Mouse (Mus musculus) midbrain, postnatal 0 days (tissue): ENCODE data around the gene Proser1. TPM values are rescaled to one million over a fixed set of nuclear protein-coding genes. Genes with fewer than 3 reads are reported as not detected.

Experiments
- ATAC-seq: fragments of 200-750 bp; cut with Nextera tagmentation; 2 replicates; pipeline ENCODE4 v1.8.0; 2017; ENCODE audit warnings: moderate number of reproducible peaks, mild to moderate bottlenecking, moderate TSS enrichment, moderate library complexity; ENCODE audit not compliant: low FRiP score
- DNase-seq: peaks from one replicate; pipeline ENCODE4 v3.0.0-alpha.2; 2015; ENCODE audit warnings: low spot score
- H3K27ac ChIP-seq: fragments of 300-500 bp; sonication (generic); 2 replicates; pipeline ENCODE4 v1.5.1; 2014; ENCODE audit warnings: low read depth, mild to moderate bottlenecking, low read length, mixed read lengths
- H3K27me3 ChIP-seq: fragments of 300-500 bp; sonication (generic); 2 replicates; pipeline ENCODE4 v1.6.1; 2014; ENCODE audit warnings: low read length, control low read depth, mixed read lengths; ENCODE audit not compliant: insufficient read depth
- H3K36me3 ChIP-seq: fragments of 300-500 bp; sonication (generic); 2 replicates; pipeline ENCODE4 v1.6.1; 2014; ENCODE audit warnings: low read length, control low read depth, mixed read lengths; ENCODE audit not compliant: insufficient read depth
- H3K4me1 ChIP-seq: fragments of 300-500 bp; sonication (generic); 2 replicates; pipeline ENCODE4 v1.6.1; 2014; ENCODE audit warnings: mild to moderate bottlenecking, control low read depth, antibody characterized with exemption, low read length, mixed read lengths; ENCODE audit not compliant: insufficient read depth
- H3K4me2 ChIP-seq: fragments of 300-500 bp; sonication (generic); 2 replicates; pipeline ENCODE4 v1.6.1; 2014; ENCODE audit warnings: low read depth, mild to moderate bottlenecking, low read length, mixed read lengths; ENCODE audit not compliant: poor library complexity, severe bottlenecking
- H3K4me3 ChIP-seq: fragments of 300-500 bp; sonication (generic); 2 replicates; pipeline ENCODE4 v1.5.1; 2014; ENCODE audit warnings: low read depth, mild to moderate bottlenecking, low read length, moderate library complexity
- H3K9ac ChIP-seq: fragments of 300-500 bp; sonication (generic); replicated peaks from 2 replicates; pipeline ENCODE4 v1.6.1; 2014; ENCODE audit warnings: mild to moderate bottlenecking, low read length, moderate library complexity, mixed read lengths; ENCODE audit not compliant: poor library complexity, severe bottlenecking
- H3K9me3 ChIP-seq: fragments of 300-500 bp; sonication (generic); 2 replicates; pipeline ENCODE4 v1.6.1; 2016; ENCODE audit warnings: low read length, control low read depth
- CTCF ChIP-seq: IDR thresholded peaks from 2 replicates; pipeline ENCODE4 v1.5.1; 2016; ENCODE audit warnings: antibody characterized with exemption, mild to moderate bottlenecking
- WGBS: fragments of 180-500 bp; shearing (Covaris S2); extraction: QIAGEN DNeasy Blood & Tissue Kit; methylation state at CpG from one replicate; pipeline ENCODE4 v1.1.7; 2014; 5-methylcytosine and 5-hydroxymethylcytosine counted together
- polyA plus RNA-seq: library from polyadenylated mRNA; unstranded; fragments of >200 nt; fragmentation: Nextera tagmentation; extraction: Ambion mirVana; gene quantifications from 2 replicates; pipeline ENCODE4 v1.2.1, GENCODE M21; 2015
- total RNA-seq: library from RNA; depleted of rRNA; stranded (reverse); fragments of >200 nt; gene quantifications from 2 replicates; pipeline ENCODE4 v1.2.3, GENCODE M21; 2014; rRNA removed

The Proser1 gene
- total and polyA plus RNA-seq, 2 experiments from 2014 or later: 4.9 to 15.1 TPM

DNA sequence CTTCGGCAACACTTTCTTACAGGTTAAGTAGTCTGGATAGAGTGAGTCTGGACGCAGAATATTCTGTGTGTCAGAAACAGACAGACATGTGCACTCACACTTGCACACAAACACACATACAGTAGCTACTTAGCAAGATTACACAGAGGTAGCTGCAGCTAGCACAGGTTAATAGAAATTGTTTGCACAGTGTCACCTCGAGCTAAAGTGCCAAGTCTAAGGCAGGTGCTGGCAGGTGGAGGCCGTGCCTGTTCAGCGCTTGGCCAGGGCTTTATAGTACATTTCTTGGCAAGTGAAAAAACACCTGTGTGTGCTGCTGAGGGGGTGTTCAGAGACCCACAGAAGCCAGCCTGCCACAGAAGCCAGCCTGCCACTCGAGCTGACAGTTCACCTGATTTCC is 66.8 kb downstream of the Proser1 start:
- no peak for TF ChIP-seq CTCF
- no peak overlapping the region for H3K4me3 ChIP-seq
- no peak overlapping the region for H3K27ac ChIP-seq
- no peak overlapping the region for H3K9ac ChIP-seq
- no peaks in the 10 kb centered on the region for H3K36me3 ChIP-seq
- DNase-seq (no peak), ATAC-seq (no peak)
- no peaks in the 10 kb centered on the region for H3K27me3 ChIP-seq
- no peaks in the 10 kb centered on the region for H3K4me1 ChIP-seq
- H3K9me3 ChIP-seq: no peaks in the 10 kb centered on the region
- no peak overlapping the region for H3K4me2 ChIP-seq
- WGBS: 78% methylated on average over 6 of the region's 6 CpGs

Other genes starting within 250 kb of the Proser1 start
- gene Nhlrc3, start 334 bp upstream of the Proser1 start, total RNA-seq: 13.1 and 16.9 TPM in 2 replicates
- gene Nhlrc3, start 334 bp upstream of the Proser1 start, polyA plus RNA-seq: 8.0 and 9.0 TPM in 2 replicates
- 0.14 and 0.93 TPM in 2 replicates for gene Stoml3, start 25.0 kb downstream of the Proser1 start, total RNA-seq
- 0.38 TPM in 1 of 2 replicates, not detected in the other for gene Stoml3, start 25.0 kb downstream of the Proser1 start, polyA plus RNA-seq
- gene Frem2, start 193.7 kb downstream of the Proser1 start, total RNA-seq: 8.8 and 10.0 TPM in 2 replicates
- 1.0 and 1.5 TPM in 2 replicates for gene Frem2, start 193.7 kb downstream of the Proser1 start, polyA plus RNA-seq